Mouse (Mus musculus) stomach, postnatal 0 days (tissue): ENCODE results near the gene Syde2.

Experiments
- CTCF ChIP-seq: IDR thresholded peaks from 2 replicates; pipeline ENCODE4 v1.5.1; 2016; ENCODE audit warnings: antibody characterized with exemption, low read depth, mild to moderate bottlenecking, moderate library complexity
- EP300 ChIP-seq: optimal IDR thresholded peaks from 2 replicates; pipeline ENCODE3; 2016; ENCODE audit warnings: antibody characterized with exemption

- TF ChIP-seq CTCF, result no peak
- no peak for TF ChIP-seq EP300
These were observed 51.6 kb downstream of the Syde2 start for GRCm38 (mm10) chr3:146039132-146039903.
